Mouse (Mus musculus): ENCODE data around the gene Olfr74.
"Not testable (repeated sequence)": the region's sequence is repeated elsewhere in the genome, so short reads cannot be mapped to it uniquely, and the experiment has no call there.

Olfr74 gene

DNA sequence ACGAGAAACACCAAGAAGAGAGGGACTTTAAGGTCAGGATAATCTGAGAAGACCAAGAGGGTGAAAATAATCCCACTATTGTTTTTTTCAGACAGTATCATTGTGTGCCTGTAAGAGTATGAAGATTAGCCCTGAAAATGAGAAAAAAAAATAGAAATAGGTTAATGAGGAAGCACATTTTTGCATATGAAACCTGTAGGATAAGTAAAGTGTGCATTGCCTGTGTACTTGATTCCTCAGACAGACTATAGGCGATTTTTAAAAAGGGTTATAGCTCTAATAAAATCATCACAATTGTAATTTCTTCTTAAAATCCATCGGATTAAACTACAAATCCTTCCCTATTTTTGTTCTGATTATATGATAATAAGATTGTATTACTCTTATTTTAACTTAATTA is at the start of gene Olfr74:
TSS of gene Olfr74 (minus strand) at position 101 of the 400 bp plus-strand sequence.
- no peak for DNase-seq

DNA sequence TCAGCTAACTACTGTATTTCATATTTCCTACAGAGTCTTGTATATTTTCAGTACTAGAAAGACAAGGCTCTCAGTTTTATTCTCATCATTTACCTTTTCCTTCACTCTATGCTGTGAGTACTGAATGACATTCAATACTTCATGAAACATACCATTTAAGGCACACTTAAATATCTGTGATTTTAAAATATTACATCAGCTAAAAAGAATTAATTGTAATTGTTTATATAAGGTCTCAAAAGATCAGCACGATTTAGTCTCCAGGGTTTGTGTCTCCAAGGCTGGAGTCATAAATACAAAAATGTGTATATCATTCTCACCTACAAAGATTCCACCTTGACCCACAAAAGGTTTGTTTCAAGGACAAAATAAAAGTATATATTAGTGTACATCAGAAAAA is 48.0 kb upstream of the Olfr74 start, which contains the start of gene Olfr1161:
TSS of gene Olfr1161 (plus strand) at position 301 of the 400 bp plus-strand sequence.
- DNase-seq = not testable (repeated sequence)

DNA sequence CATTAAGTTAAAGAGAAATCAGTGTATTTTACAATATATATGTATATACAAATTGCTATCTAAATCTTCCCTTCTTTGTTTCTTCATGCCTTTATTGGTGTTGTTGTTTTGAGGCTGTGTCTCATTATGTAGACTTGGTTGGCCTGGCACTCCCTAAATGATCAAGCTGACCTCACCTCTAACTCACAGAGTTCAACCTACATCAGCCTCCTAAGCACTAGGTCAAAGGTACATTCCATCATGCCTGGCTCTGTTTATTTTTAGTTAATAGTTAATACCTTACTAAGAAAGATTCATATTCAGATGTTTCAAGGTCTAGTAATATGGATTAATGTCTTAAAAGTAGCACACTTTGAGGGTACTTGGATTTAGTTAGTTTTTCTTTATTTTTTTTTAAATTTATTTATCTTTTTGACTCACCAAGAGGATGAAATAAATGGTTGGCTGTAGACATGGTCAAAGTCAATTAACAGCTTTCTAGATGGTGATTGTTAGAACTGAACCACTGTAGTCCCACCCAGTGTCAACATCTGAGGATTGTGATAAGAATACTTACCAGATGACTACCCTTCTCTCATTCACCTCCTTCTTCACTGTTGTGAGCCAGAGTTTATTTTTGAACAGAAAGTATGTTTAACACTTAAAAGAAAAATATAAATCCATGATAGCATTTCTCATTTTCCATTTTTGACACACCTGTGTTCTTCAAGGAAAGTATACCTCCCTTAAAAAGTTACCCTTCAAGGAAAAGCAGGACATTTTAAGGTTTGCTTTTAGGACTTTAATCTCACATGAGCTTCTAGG is 33.3 kb upstream of the Olfr74 start, which contains the start of gene Olfr1160:
TSS of gene Olfr1160 (minus strand) at position 754 of the 804 bp plus-strand sequence.
- DNase-seq = no peak

DNA sequence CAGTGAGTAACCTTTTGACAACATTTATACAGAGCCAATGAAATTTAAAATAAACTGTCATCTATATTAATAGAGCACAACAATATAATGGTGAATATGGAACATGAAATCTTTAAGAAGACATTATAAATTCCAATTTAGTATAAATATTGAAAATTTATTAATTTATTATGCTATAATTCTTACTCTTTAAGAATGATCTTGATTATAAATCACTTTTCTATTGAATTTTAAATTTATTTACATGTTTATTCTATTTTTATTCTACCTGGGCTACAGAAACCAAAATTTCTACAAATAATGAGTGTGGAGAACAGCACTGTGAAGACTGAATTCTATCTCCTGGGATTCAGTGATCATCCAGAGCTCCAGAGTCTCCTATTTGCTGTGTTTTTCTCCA is 15.3 kb upstream of the Olfr74 start, which contains the start of gene Olfr1158:
TSS of gene Olfr1158 (plus strand) at position 301 of the 400 bp plus-strand sequence.
- no peak for DNase-seq

DNA sequence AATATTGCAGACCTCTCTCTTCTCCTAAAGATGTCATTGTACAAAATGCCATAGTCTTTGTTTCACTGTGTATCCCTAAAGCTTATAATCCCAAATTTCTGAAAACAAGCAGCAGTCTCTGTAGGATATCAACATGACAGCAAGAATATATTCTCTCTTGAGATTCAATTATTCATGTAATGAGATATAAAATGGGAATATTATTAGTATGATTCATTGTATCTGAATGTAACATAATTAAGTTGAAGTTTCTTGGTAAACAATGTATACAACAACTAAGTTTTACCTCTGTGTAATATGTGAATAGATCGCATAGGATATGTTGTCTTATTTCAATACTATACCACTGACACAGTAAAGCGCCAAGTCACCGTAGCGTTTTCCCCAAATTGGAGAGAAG is 6.3 kb downstream of the Olfr74 start, which contains the start of gene Olfr1157:
TSS of gene Olfr1157 (minus strand) at position 101 of the 400 bp plus-strand sequence.
- DNase-seq = no peak

- DNase-seq = no peak
Measured at GRCm38 (mm10) chr2:87953000-87953399, 21.5 kb downstream of the Olfr74 start, which contains the start of gene Olfr1156. Olfr1156 (minus strand) TSS chr2:87953100.

DNA sequence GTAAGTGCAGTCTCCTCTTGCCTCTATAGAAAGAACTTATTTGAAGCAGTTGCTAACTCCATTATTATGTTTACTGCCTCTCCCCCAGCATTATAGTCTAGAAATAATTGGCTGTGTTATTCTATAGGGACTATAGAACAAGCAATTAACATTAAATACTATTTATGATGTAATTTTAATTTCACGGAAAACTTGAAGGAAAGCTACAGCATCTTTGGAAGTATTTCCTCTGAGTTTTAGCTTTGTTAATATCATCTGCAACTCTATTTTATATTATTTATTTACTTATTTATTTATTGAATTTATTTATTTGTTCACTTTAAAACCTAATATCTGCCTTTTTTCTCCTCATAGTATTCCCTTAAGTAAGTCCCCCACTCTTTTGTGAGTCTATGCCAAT is 29.4 kb downstream of the Olfr74 start, which contains the start of gene Olfr1155:
TSS of gene Olfr1155 (minus strand) at position 101 of the 400 bp plus-strand sequence.
- DNase-seq = no peak

Measured in cerebellum, adult 9-11 months (tissue).